Mouse (Mus musculus): ENCODE results near the gene D430041D05Rik.

- no peak for TF ChIP-seq CTCF (IDR thresholded peaks at IDR 0.05; ENCODE audit: low read depth, low read length)
- no peak for TF ChIP-seq POLR2A (IDR thresholded peaks at IDR 0.05; ENCODE audit: borderline replicate concordance, low read depth, low read length)
These were observed 253.0 kb downstream of the D430041D05Rik start for GRCm38 (mm10) chr2:104157831-104158230.
